Mouse (Mus musculus): Measurements from ENCODE around the gene Reg3g. TPM values are rescaled to one million over a fixed set of nuclear protein-coding genes. Genes with fewer than 3 reads are reported as not detected.
"Not testable (repeated sequence)": the region's sequence is repeated elsewhere in the genome, so short reads cannot be mapped to it uniquely, and the experiment has no call there.

The Reg3g gene
- total and polyA plus RNA-seq, 2 experiments, result not detected

- Histone ChIP-seq H3K9ac (ENCODE audit: low read depth, low read length) (no peak overlapping the region), H3K27ac (replicated peaks; ENCODE audit: insufficient read depth, low read depth, low read length) (no peak overlapping the region)
- TF ChIP-seq CTCF (IDR thresholded peaks at IDR 0.05; ENCODE audit: low read depth, low read length) (no peak), POLR2A (IDR thresholded peaks at IDR 0.05; ENCODE audit: extremely low read depth, insufficient read depth, low read length) (no peak)
These were observed 20.3 kb downstream of the Reg3g start for GRCm38 (mm10) chr6:78448409-78448808.

DNA sequence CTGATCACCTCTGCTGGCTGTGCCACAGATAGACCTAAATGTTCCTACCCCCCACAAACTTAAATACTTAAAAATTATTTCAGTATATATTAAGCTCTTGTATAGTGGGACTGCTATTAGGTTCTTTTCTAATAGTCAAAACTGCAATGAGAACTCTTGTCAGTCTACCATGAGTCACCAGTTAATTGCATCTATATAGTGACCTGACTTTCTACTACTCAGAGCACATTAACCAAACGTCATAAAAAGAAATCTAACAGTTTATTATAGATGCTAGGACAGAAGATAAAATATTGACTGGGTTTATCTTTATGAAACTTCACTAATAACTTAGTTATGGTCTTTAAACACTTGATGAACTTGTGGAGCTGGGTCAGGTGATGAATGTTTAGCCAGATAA, 21.5 kb downstream of the Reg3g start:
- no peak overlapping the region for H3K27ac ChIP-seq (replicated peaks; ENCODE audit: insufficient read depth, low read depth, low read length)
- H3K27me3 ChIP-seq (ENCODE audit: control insufficient read depth, insufficient read depth, low read length), result no peaks in the 10 kb centered on the region
- WGBS, result 33% methylated on average over 1 of the region's 1 CpGs
- H3K79me2 ChIP-seq (ENCODE audit: control insufficient read depth, insufficient read depth, low read length), result no peaks in the 10 kb centered on the region
- H3K36me3 ChIP-seq (ENCODE audit: control insufficient read depth, insufficient read depth, low read length), result no peaks in the 10 kb centered on the region
- H3K9ac ChIP-seq (ENCODE audit: low read depth, low read length), result no peak overlapping the region
- no peak for DNase-seq (ENCODE audit: extremely low read depth, low read depth, low spot score)
- no peak overlapping the region for H3K4me3 ChIP-seq (ENCODE audit: insufficient read depth, low read depth, low read length)
- no peak for TF ChIP-seq CTCF (IDR thresholded peaks at IDR 0.05; ENCODE audit: low read depth, low read length)
- TF ChIP-seq POLR2A (IDR thresholded peaks at IDR 0.05; ENCODE audit: extremely low read depth, insufficient read depth, low read length), result no peak
- no peaks in the 10 kb centered on the region for H3K4me1 ChIP-seq (ENCODE audit: control insufficient read depth, insufficient read depth, low read length)

More at GRCm38 (mm10) chr6:78448409-78448808, 20.3 kb downstream of the Reg3g start:
- Histone ChIP-seq H3K4me1 (ENCODE audit: control insufficient read depth, insufficient read depth, low read length) (no peaks in the 10 kb centered on the region), H3K36me3 (ENCODE audit: control insufficient read depth, insufficient read depth, low read length) (no peaks in the 10 kb centered on the region), H3K4me3 (ENCODE audit: insufficient read depth, low read depth, low read length) (no peak overlapping the region), H3K27me3 (ENCODE audit: control insufficient read depth, insufficient read depth, low read length) (no peaks in the 10 kb centered on the region), H3K79me2 (ENCODE audit: control insufficient read depth, insufficient read depth, low read length) (no peaks in the 10 kb centered on the region)
- DNase-seq (ENCODE audit: extremely low read depth, low read depth, low spot score), result peak; percentile 19

GRCm38 (mm10) chr6:78425497-78425896, 43.2 kb downstream of the Reg3g start:
- no peaks in the 10 kb centered on the region for H3K27me3 ChIP-seq (ENCODE audit: control insufficient read depth, insufficient read depth, low read length)
- no peak overlapping the region for H3K4me3 ChIP-seq (ENCODE audit: insufficient read depth, low read depth, low read length)
- H3K27ac ChIP-seq (replicated peaks; ENCODE audit: insufficient read depth, low read depth, low read length), result no peak overlapping the region
- TF ChIP-seq POLR2A (IDR thresholded peaks at IDR 0.05; ENCODE audit: extremely low read depth, insufficient read depth, low read length) (no peak), CTCF (IDR thresholded peaks at IDR 0.05; ENCODE audit: low read depth, low read length) (no peak)
- no peak overlapping the region for H3K9ac ChIP-seq (ENCODE audit: low read depth, low read length)
- no peaks in the 10 kb centered on the region for H3K79me2 ChIP-seq (ENCODE audit: control insufficient read depth, insufficient read depth, low read length)
- WGBS, result 75% methylated on average over 3 of the region's 3 CpGs
- no peaks in the 10 kb centered on the region for H3K4me1 ChIP-seq (ENCODE audit: control insufficient read depth, insufficient read depth, low read length)
- DNase-seq (ENCODE audit: extremely low read depth, low read depth, low spot score), result peak; percentile 0
- H3K36me3 ChIP-seq (ENCODE audit: control insufficient read depth, insufficient read depth, low read length), result no peaks in the 10 kb centered on the region

DNA sequence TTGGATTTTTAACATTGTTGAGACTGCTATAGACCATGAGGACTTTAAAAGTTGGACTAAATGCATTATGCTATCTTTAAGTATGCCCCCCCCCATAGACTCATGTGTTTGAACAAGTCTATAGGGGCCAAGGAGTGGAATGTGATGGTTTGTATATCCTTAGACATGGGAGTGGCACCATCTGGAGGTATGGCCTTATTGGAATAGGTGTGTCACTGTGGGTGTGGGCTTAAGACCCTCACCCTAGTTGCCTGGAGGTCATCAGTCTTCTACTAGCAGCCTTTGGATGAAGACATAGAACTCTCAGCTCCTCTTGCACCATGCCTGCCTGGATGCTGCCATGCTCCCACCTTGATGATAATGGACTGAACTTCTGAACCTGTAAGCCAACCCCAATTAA, 46.3 kb downstream of the Reg3g start, which contains the start of gene Reg1:
Gene Reg1 (plus strand): TSS at position 301 of the 400 bp plus-strand sequence.
- H3K4me3 ChIP-seq (ENCODE audit: insufficient read depth, low read depth, low read length); H3K27ac ChIP-seq (replicated peaks; ENCODE audit: insufficient read depth, low read depth, low read length); H3K27me3 ChIP-seq (ENCODE audit: control insufficient read depth, insufficient read depth, low read length); H3K79me2 ChIP-seq (ENCODE audit: control insufficient read depth, insufficient read depth, low read length); DNase-seq (ENCODE audit: extremely low read depth, low read depth, low spot score); H3K4me1 ChIP-seq (ENCODE audit: control insufficient read depth, insufficient read depth, low read length); H3K9ac ChIP-seq (ENCODE audit: low read depth, low read length); H3K36me3 ChIP-seq (ENCODE audit: control insufficient read depth, insufficient read depth, low read length): not testable (repeated sequence)

Other genes starting within 250 kb of the Reg3g start
- not detected in 2 replicates for gene Reg3b, start 98.2 kb downstream of the Reg3g start, total RNA-seq (2014; rRNA removed)
- gene Reg3b, start 98.2 kb downstream of the Reg3g start, polyA plus RNA-seq (2012; rRNA removed), result 0.20 and 0.34 TPM in 2 replicates
- 0.65 TPM in 1 of 2 replicates, not detected in the other for gene Reg3d, start 90.0 kb downstream of the Reg3g start, total RNA-seq (2014; rRNA removed)
- gene Reg3d, start 90.0 kb downstream of the Reg3g start, polyA plus RNA-seq (2012; rRNA removed), result not detected in 2 replicates
- gene Reg3a, start 88.2 kb downstream of the Reg3g start, total RNA-seq (2014; rRNA removed), result not detected in 2 replicates
- gene Reg3a, start 88.2 kb downstream of the Reg3g start, polyA plus RNA-seq (2012; rRNA removed), result not detected in 2 replicates
- not detected in 2 replicates for gene Reg2, start 73.2 kb downstream of the Reg3g start, total RNA-seq (2014; rRNA removed)
- not detected in 2 replicates for gene Reg2, start 73.2 kb downstream of the Reg3g start, polyA plus RNA-seq (2012; rRNA removed)
- gene Reg1, start 46.2 kb downstream of the Reg3g start, total RNA-seq (2014; rRNA removed), result 3.0 and 40.1 TPM in 2 replicates
- 0.12 TPM in 2 replicates for gene Reg1, start 46.2 kb downstream of the Reg3g start, polyA plus RNA-seq (2012; rRNA removed)

Measured in liver, adult 2 months (tissue).